Comparison of ENCODE assay signal across 28 mouse cellular contexts in the genomic region with DNA sequence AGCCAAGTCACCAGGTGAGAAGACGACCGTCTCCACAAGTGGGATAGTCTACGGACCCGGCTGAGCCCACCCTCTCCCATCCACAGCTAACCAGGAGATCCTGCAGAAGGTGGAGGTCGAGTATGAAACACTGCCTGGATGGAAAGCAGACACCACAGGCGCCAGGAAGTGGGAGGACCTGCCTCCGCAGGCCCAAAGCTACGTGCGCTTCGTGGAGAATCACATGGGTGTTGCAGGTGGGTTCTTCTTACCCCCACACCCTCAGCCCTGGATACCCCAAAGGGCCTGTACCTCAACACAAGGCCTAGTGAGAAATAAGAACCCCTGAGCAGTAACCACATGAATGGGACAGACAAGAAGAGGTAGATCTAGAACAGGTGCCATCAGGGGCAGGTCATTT. TPM values are rescaled to one million over a fixed set of nuclear protein-coding genes. Genes with fewer than 3 reads are reported as not detected.
DNase-seq lines count a peak whose midpoint lies in the region; ATAC-seq and TF ChIP-seq lines count a peak whose summit lies in the region.
"Had no signal": no experiment of that assay in that cellular context is flagged by ENCODE, and none has a peak within 500 bp of the region (broad histone marks: within the 10 kb centered on the region; RNA-seq: fewer than 3 reads in every experiment).

No protein-coding gene starts in this region.

- WGBS in limb, embryonic 12.5 days = 80% methylated on average over 10 of the region's 10 CpGs
- 79% methylated on average over 10 of the region's 10 CpGs for WGBS in limb, embryonic 10.5 days
- 49% methylated on average over 10 of the region's 10 CpGs for WGBS in thymus, adult 2 months

- no peaks in the 10 kb centered on the region for H3K27me3 ChIP-seq in limb, embryonic 12.5 days
- H3K27me3 ChIP-seq in limb, embryonic 10.5 days (ENCODE audit: low read depth, poor library complexity, severe bottlenecking) = no peaks in the 10 kb centered on the region
- H3K27me3 ChIP-seq in thymus, adult 2 months (ENCODE audit: control insufficient read depth, insufficient read depth, low read length) = no peaks in the 10 kb centered on the region
- H3K27me3 ChIP-seq: CH12.LX; embryonic facial prominence, embryonic 15.5 days; heart, embryonic 13.5 days; Patski had no signal

- no peak for DNase-seq in limb, embryonic 10.5 days (ENCODE audit: low spot score)
- peak; percentile 55 for DNase-seq in thymus, postnatal 0 days (ENCODE audit: low spot score)
- no peak for DNase-seq in thymus, adult 2 months
- DNase-seq in thymus, postnatal 4 days = peak; percentile 56
- DNase-seq in cerebellum, adult 18-20 months = no peak
- DNase-seq: adrenal gland, adult 2 months; adrenal gland, postnatal 25 days; B cell, adult 2 months; cerebellum, adult 2 months; cerebellum, adult 9-11 months; cerebellum, postnatal 25 days; forebrain, postnatal 0 days; gastrocnemius, postnatal 36 days; heart, adult 2 months; heart, postnatal 14 days; heart, postnatal 4 days had no signal

- no peaks in the 10 kb centered on the region for H3K9me3 ChIP-seq in limb, embryonic 12.5 days
- H3K9me3 ChIP-seq in limb, embryonic 10.5 days (replicated peaks) = no peaks in the 10 kb centered on the region
- H3K9me3 ChIP-seq: embryonic facial prominence, embryonic 12.5 days; embryonic facial prominence, embryonic 15.5 days; G1E; heart, embryonic 10.5 days; heart, embryonic 13.5 days had no signal

- peaks cover 4% of the 10 kb centered on the region; the same call in 1 of the 2 replicates for H3K4me1 ChIP-seq in limb, embryonic 12.5 days (replicated peaks)
- no peaks in the 10 kb centered on the region; the same call in 1 of the 2 replicates for H3K4me1 ChIP-seq in limb, embryonic 10.5 days
- H3K4me1 ChIP-seq in thymus, adult 2 months (replicated peaks; ENCODE audit: control insufficient read depth, insufficient read depth, low read length) = peaks cover 13% of the 10 kb centered on the region
- H3K4me1 ChIP-seq: embryonic facial prominence, embryonic 12.5 days; embryonic facial prominence, embryonic 15.5 days had no signal

- no peak overlapping the region for H3K4me3 ChIP-seq in limb, embryonic 12.5 days (replicated peaks)
- no peak overlapping the region for H3K4me3 ChIP-seq in limb, embryonic 10.5 days
- H3K4me3 ChIP-seq in thymus, adult 2 months (ENCODE audit: control insufficient read depth, insufficient read depth, low read length) = no peak overlapping the region
- H3K4me3 ChIP-seq: embryonic facial prominence, embryonic 12.5 days; embryonic facial prominence, embryonic 15.5 days; heart, adult 2 months; heart, embryonic 10.5 days; heart, embryonic 13.5 days had no signal

- no peak for TF ChIP-seq POLR2A in thymus, adult 2 months (IDR thresholded peaks at IDR 0.05; ENCODE audit: control insufficient read depth, extremely low read depth, insufficient read depth, low read length, poor library complexity)

- H3K27ac ChIP-seq in limb, embryonic 12.5 days = no peak overlapping the region
- no peak overlapping the region for H3K27ac ChIP-seq in limb, embryonic 10.5 days
- H3K27ac ChIP-seq in thymus, adult 2 months (ENCODE audit: control insufficient read depth, insufficient read depth, low read length) = no peak overlapping the region
- H3K27ac ChIP-seq: embryonic facial prominence, embryonic 12.5 days; embryonic facial prominence, embryonic 15.5 days; heart, adult 2 months; heart, embryonic 10.5 days; heart, embryonic 13.5 days; hindbrain, embryonic 14.5 days; hindbrain, postnatal 0 days had no signal

- no peak overlapping the region for H3K4me2 ChIP-seq in limb, embryonic 12.5 days
- H3K4me2 ChIP-seq: embryonic facial prominence, embryonic 12.5 days; embryonic facial prominence, embryonic 15.5 days; heart, embryonic 13.5 days; hindbrain, embryonic 14.5 days had no signal

- no peak for TF ChIP-seq CTCF in thymus, adult 2 months (IDR thresholded peaks at IDR 0.05; ENCODE audit: borderline replicate concordance, control insufficient read depth, extremely low read depth, insufficient read depth, low read length, poor library complexity)

- no peak for ATAC-seq in limb, embryonic 12.5 days (ENCODE audit: insufficient number of reproducible peaks, insufficient read depth, low FRiP score, low TSS enrichment, low read depth)
- ATAC-seq: forebrain, embryonic 14.5 days; forebrain, postnatal 0 days; hindbrain, postnatal 0 days; inflammation-experienced regulatory T-cells, adult 6 months; Patski had no signal

- 0 out of 2 replicates have a peak overlapping the region, but pooled peaks have one; percentile 12 for H3K9ac ChIP-seq in limb, embryonic 12.5 days (replicated peaks)
- H3K9ac ChIP-seq: embryonic facial prominence, embryonic 12.5 days; embryonic facial prominence, embryonic 15.5 days; forebrain, postnatal 0 days; heart, embryonic 13.5 days; hindbrain, embryonic 14.5 days had no signal

- H3K36me3 ChIP-seq in limb, embryonic 12.5 days = no peaks in the 10 kb centered on the region
- H3K36me3 ChIP-seq in limb, embryonic 10.5 days = no peaks in the 10 kb centered on the region
- no peaks in the 10 kb centered on the region for H3K36me3 ChIP-seq in thymus, adult 2 months (ENCODE audit: control insufficient read depth, insufficient read depth, low read length)
- H3K36me3 ChIP-seq: embryonic facial prominence, embryonic 12.5 days; embryonic facial prominence, embryonic 15.5 days; G1E had no signal

RNA-seq across cellular contexts. Expression of gene Siva1, which starts 5.0 kb away (rescaled TPM):
- polyA plus RNA-seq in limb, embryonic 12.5 days (2016; fragmentation: Nextera tagmentation; extraction: Ambion mirVana) = 248 and 258 TPM in 2 replicates
- polyA plus RNA-seq in limb, embryonic 10.5 days (2016; fragmentation: Nextera tagmentation; extraction: Ambion mirVana) = 359 and 361 TPM in 2 replicates
- polyA plus RNA-seq in thymus, postnatal 0 days (2015; fragmentation: Nextera tagmentation; extraction: Ambion mirVana) = 174 and 203 TPM in 2 replicates
- polyA plus RNA-seq in thymus, adult 2 months (2012; rRNA removed) = 131 and 134 TPM in 2 replicates

RNA-seq across cellular contexts. Expression of gene Adssl1, which starts 19.7 kb away (rescaled TPM):
- 9.2 and 10.0 TPM in 2 replicates for polyA plus RNA-seq in limb, embryonic 12.5 days (2016; fragmentation: Nextera tagmentation; extraction: Ambion mirVana)
- 1.9 and 3.0 TPM in 2 replicates for polyA plus RNA-seq in limb, embryonic 10.5 days (2016; fragmentation: Nextera tagmentation; extraction: Ambion mirVana)
- polyA plus RNA-seq in thymus, postnatal 0 days (2015; fragmentation: Nextera tagmentation; extraction: Ambion mirVana) = 10.1 and 10.6 TPM in 2 replicates
- polyA plus RNA-seq in thymus, adult 2 months (2012; rRNA removed) = 10.9 and 14.2 TPM in 2 replicates

RNA-seq across cellular contexts. Expression of gene Akt1, which starts 35.2 kb away (rescaled TPM):
- 67.0 and 156 TPM in 2 replicates for polyA plus RNA-seq in limb, embryonic 12.5 days (2016; fragmentation: Nextera tagmentation; extraction: Ambion mirVana)
- 59.3 and 82.8 TPM in 2 replicates for polyA plus RNA-seq in limb, embryonic 10.5 days (2016; fragmentation: Nextera tagmentation; extraction: Ambion mirVana)
- 60.8 and 80.4 TPM in 2 replicates for polyA plus RNA-seq in thymus, postnatal 0 days (2015; fragmentation: Nextera tagmentation; extraction: Ambion mirVana)
- polyA plus RNA-seq in thymus, adult 2 months (2012; rRNA removed) = 220 and 229 TPM in 2 replicates

RNA-seq across cellular contexts. Expression of gene Zbtb42, which starts 39.1 kb away (rescaled TPM):
- 1.4 and 2.7 TPM in 2 replicates for polyA plus RNA-seq in limb, embryonic 12.5 days (2016; fragmentation: Nextera tagmentation; extraction: Ambion mirVana)
- polyA plus RNA-seq in limb, embryonic 10.5 days (2016; fragmentation: Nextera tagmentation; extraction: Ambion mirVana) = 1.4 and 2.7 TPM in 2 replicates
- 2.6 and 2.8 TPM in 2 replicates for polyA plus RNA-seq in thymus, postnatal 0 days (2015; fragmentation: Nextera tagmentation; extraction: Ambion mirVana)
- polyA plus RNA-seq in thymus, adult 2 months (2012; rRNA removed) = 15.9 and 17.8 TPM in 2 replicates

RNA-seq across cellular contexts. Expression of gene Inf2, which starts 50.9 kb away (rescaled TPM):
- 2.0 and 2.2 TPM in 2 replicates for polyA plus RNA-seq in limb, embryonic 12.5 days (2016; fragmentation: Nextera tagmentation; extraction: Ambion mirVana)
- 1.3 and 1.6 TPM in 2 replicates for polyA plus RNA-seq in limb, embryonic 10.5 days (2016; fragmentation: Nextera tagmentation; extraction: Ambion mirVana)
- polyA plus RNA-seq in thymus, postnatal 0 days (2015; fragmentation: Nextera tagmentation; extraction: Ambion mirVana) = 2.2 and 3.1 TPM in 2 replicates
- polyA plus RNA-seq in thymus, adult 2 months (2012; rRNA removed) = 26.3 and 26.8 TPM in 2 replicates

Comparison
In these comparisons a context has a peak if more than half of its experiments do, and no peak if none do; other contexts are left out.
1. DNase-seq: peak in thymus, postnatal 0 days (single experiment) and thymus, postnatal 4 days (single experiment); none in limb, embryonic 10.5 days (single experiment), thymus, adult 2 months (single experiment) and cerebellum, adult 18-20 months (0 of 2).